Mouse (Mus musculus) C2C12 (cell line): ENCODE measurements around the gene Patl1. TPM values are rescaled to one million over a fixed set of nuclear protein-coding genes. Genes with fewer than 3 reads are reported as not detected.

Source experiments
- H3K27me3 ChIP-seq: one replicate; pipeline ENCODE4 v1.6.1; 2011; ENCODE audit not compliant: control insufficient read depth, insufficient read depth, insufficient read length
- H3K36me3 ChIP-seq: one replicate; pipeline ENCODE4 v1.6.1; 2011; ENCODE audit not compliant: control insufficient read depth, insufficient read depth
- H3K4me3 ChIP-seq: one replicate; pipeline ENCODE4 v1.5.1; 2011; ENCODE audit warnings: mild to moderate bottlenecking, control low read depth; ENCODE audit not compliant: poor library complexity, insufficient read depth, severe bottlenecking
- H3K79me2 ChIP-seq: one replicate; pipeline ENCODE4 v1.6.1; 2011; ENCODE audit not compliant: control insufficient read depth, insufficient read depth
- H3K79me3 ChIP-seq: one replicate; pipeline ENCODE4 v1.6.1; 2011; ENCODE audit warnings: low read depth, control low read depth
- H3ac ChIP-seq: one replicate; pipeline ENCODE3; 2011; ENCODE audit warnings: low read depth; ENCODE audit not compliant: control insufficient read depth, insufficient read length
- CEBPB ChIP-seq: IDR thresholded peaks from one replicate; pipeline ENCODE4 v1.6.1; 2011; ENCODE audit warnings: low read depth, mild to moderate bottlenecking, control low read depth, moderate library complexity
- CTCF ChIP-seq: IDR thresholded peaks from one replicate; pipeline ENCODE4 v1.5.1; 2011; ENCODE audit not compliant: control insufficient read depth, insufficient read depth, insufficient read length
- FOSL1 ChIP-seq: IDR thresholded peaks from one replicate; pipeline ENCODE4 v1.8.0; 2011; ENCODE audit warnings: mild to moderate bottlenecking, low read length; ENCODE audit not compliant: poor library complexity, insufficient read depth, severe bottlenecking
- MAX ChIP-seq: IDR thresholded peaks from one replicate; pipeline ENCODE4 v1.6.1; 2011; ENCODE audit warnings: mild to moderate bottlenecking, control low read depth
- MYOD1 ChIP-seq: IDR thresholded peaks from one replicate; pipeline ENCODE4 v1.6.1; 2011; ENCODE audit warnings: low read depth; ENCODE audit not compliant: control insufficient read depth, insufficient read length
- MYOG ChIP-seq: IDR thresholded peaks from one replicate; pipeline ENCODE4 v1.6.1; 2011; ENCODE audit not compliant: control insufficient read depth, insufficient read length; ENCODE audit errors: extremely low read depth
- USF1 ChIP-seq: IDR thresholded peaks from one replicate; pipeline ENCODE4 v1.6.1; 2011; ENCODE audit warnings: low read depth, mild to moderate bottlenecking, control low read depth, moderate library complexity
- polyA plus RNA-seq: library from polyadenylated mRNA; unstranded; fragments of >200 nt; fragmentation: generic; extraction: Trizol; gene quantifications from one replicate; pipeline ENCODE4 v1.2.1, GENCODE M21; 2012; ENCODE audit warnings: missing spikeins

The Patl1 gene
- polyA plus RNA-seq, 1 experiment, result 13.3 TPM

- H3K36me3 ChIP-seq, result no peaks in the 10 kb centered on the region
- TF ChIP-seq MYOD1, result no peak
- TF ChIP-seq FOSL1, result no peak
- TF ChIP-seq MAX, result no peak
- no peak for TF ChIP-seq USF1
- TF ChIP-seq MYOG, result no peak
- no peak for TF ChIP-seq CTCF
- TF ChIP-seq CEBPB, result no peak
- H3K79me2 ChIP-seq, result no peaks in the 10 kb centered on the region
- H3K4me3 ChIP-seq, result no peak overlapping the region
- H3K79me3 ChIP-seq, result no peaks in the 10 kb centered on the region
- no peak overlapping the region for H3ac ChIP-seq
- H3K27me3 ChIP-seq, result peaks cover 4% of the 10 kb centered on the region
Measured at GRCm38 (mm10) chr19:11957396-11957795, 45.2 kb downstream of the Patl1 start.

DNA sequence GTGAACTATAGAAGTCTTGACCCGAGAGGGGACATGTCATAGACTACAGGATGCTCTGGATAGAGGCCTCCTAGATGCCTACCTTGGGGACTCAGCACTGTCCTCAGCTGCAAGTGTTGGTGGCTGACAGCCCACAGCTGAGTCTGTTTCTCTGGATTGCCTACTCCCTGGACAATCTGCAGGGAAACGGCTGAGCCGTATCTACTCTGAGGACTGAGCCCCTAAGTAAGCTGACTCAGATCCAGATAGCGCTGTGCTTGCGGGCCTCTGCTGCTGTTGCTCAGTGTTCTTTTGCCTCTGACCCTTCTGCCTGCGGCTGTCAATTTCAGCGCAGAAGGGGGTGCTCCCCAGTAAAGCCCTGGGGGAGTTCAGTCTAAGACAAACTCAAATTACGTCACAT lies 45.6 kb downstream of the Patl1 start:
- Histone ChIP-seq H3K4me3 (no peak overlapping the region), H3K79me3 (no peaks in the 10 kb centered on the region), H3ac (no peak overlapping the region), H3K27me3 (peaks cover 4% of the 10 kb centered on the region), H3K79me2 (no peaks in the 10 kb centered on the region), H3K36me3 (no peaks in the 10 kb centered on the region)
- no peak for TF ChIP-seq USF1
- no peak for TF ChIP-seq CEBPB
- no peak for TF ChIP-seq MYOD1
- TF ChIP-seq FOSL1, result no peak
- TF ChIP-seq CTCF, result no peak
- no peak for TF ChIP-seq MYOG
- no peak for TF ChIP-seq MAX

- Histone ChIP-seq H3K4me3 (no peak overlapping the region), H3K79me3 (peaks cover 21% of the 10 kb centered on the region), H3ac (no peak overlapping the region), H3K27me3 (peaks cover 4% of the 10 kb centered on the region), H3K36me3 (peaks cover 12% of the 10 kb centered on the region), H3K79me2 (peaks cover 34% of the 10 kb centered on the region)
- TF ChIP-seq MYOG (no peak), CTCF (no peak), FOSL1 (no peak), MYOD1 (no peak), USF1 (no peak)
Measured at GRCm38 (mm10) chr19:11964266-11964665, 52.1 kb downstream of the Patl1 start.

- peaks cover 12% of the 10 kb centered on the region for H3K36me3 ChIP-seq
- TF ChIP-seq FOSL1 (no peak), MYOG (no peak), CEBPB (no peak), MAX (peak; percentile 46), USF1 (peak; percentile 74), MYOD1 (no peak), CTCF (no peak)
- peaks cover 4% of the 10 kb centered on the region for H3K27me3 ChIP-seq
- peak within 1 kb of the TSS; percentile 69 for H3ac ChIP-seq
- peaks cover 44% of the 10 kb centered on the region for H3K79me2 ChIP-seq
- H3K79me3 ChIP-seq, result peaks cover 28% of the 10 kb centered on the region
- H3K4me3 ChIP-seq, result peak within 1 kb of the TSS; percentile 87
Measured at GRCm38 (mm10) chr19:11965023-11965942, 53.1 kb downstream of the Patl1 start, which contains the start of gene Osbp. Gene Osbp, plus strand, starts transcription at chr19:11965941.

DNA sequence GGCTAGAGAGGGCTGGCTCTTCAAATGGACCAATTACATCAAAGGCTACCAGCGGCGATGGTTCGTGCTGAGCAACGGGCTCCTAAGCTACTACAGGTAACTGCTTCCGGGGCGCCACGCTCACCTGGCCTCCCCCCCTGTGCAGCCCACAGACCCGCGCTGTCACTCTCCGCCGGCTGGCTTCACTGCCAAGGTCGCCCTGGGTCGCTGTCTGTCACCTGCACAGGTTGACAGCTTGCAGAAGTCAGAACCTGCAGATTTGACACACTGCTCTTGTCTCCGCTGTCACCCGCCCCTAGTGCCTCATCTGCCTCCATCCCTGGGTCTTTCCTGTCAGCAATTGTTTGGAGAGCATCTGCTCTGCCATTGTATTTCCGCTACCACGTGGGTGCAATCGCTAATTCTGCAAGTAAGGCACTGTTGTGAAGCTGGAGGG lies 54.0 kb downstream of the Patl1 start:
- Histone ChIP-seq H3K4me3 (peak overlapping the region; percentile 87), H3K79me3 (peaks cover 31% of the 10 kb centered on the region), H3K27me3 (peaks cover 4% of the 10 kb centered on the region), H3K36me3 (peaks cover 21% of the 10 kb centered on the region), H3K79me2 (peaks cover 49% of the 10 kb centered on the region), H3ac (peak overlapping the region; percentile 69)
- no peak for TF ChIP-seq MYOD1
- peak; percentile 12 for TF ChIP-seq USF1
